Mouse (Mus musculus) urinary bladder, adult 18-20 months (tissue): Measurements from ENCODE around the gene Diablo.
"Not testable (repeated sequence)": the region's sequence is repeated elsewhere in the genome, so short reads cannot be mapped to it uniquely, and the experiment has no call there.

ENCODE experiments used
- DNase-seq, 2 experiments: peaks; one replicate each; pipeline ENCODE4 v3.0.0; 2022; ENCODE audit warnings: low spot score in 2 of 2, mixed read lengths in 2 of 2

Gene Diablo

GRCm38 (mm10) chr5:123523692-123524392 is at the start of gene Diablo:
Gene Diablo, minus strand, starts transcription at chr5:123524176.
- DNase-seq, result peak; percentile 95 to 98

- no peak for DNase-seq
These were observed 49.4 kb upstream of the Diablo start for GRCm38 (mm10) chr5:123573362-123573761.

GRCm38 (mm10) chr5:123572357-123573186 is 48.6 kb upstream of the Diablo start, which contains the start of gene Vps33a:
Gene Vps33a, minus strand, starts transcription at chr5:123573038.
- DNase-seq, result peak; percentile 95

- no peak for DNase-seq
These were observed 37.2 kb upstream of the Diablo start for GRCm38 (mm10) chr5:123561128-123561527.

GRCm38 (mm10) chr5:123559588-123559987 is 35.6 kb upstream of the Diablo start:
- DNase-seq, result no peak

- no peak for DNase-seq
These were observed 32.5 kb upstream of the Diablo start for GRCm38 (mm10) chr5:123556451-123556850.

GRCm38 (mm10) chr5:123555693-123556092 is 31.7 kb upstream of the Diablo start:
- no peak for DNase-seq

- no peak for DNase-seq
These were observed 9.8 kb upstream of the Diablo start for GRCm38 (mm10) chr5:123533801-123534200.

GRCm38 (mm10) chr5:123530056-123530455 is 6.1 kb upstream of the Diablo start:
- no peak for DNase-seq

- no peak for DNase-seq
These were observed 4.7 kb upstream of the Diablo start for GRCm38 (mm10) chr5:123528641-123529040.

- no peak for DNase-seq
These were observed 2.0 kb upstream of the Diablo start for GRCm38 (mm10) chr5:123525916-123526495.

GRCm38 (mm10) chr5:123525281-123525680 is 1.3 kb upstream of the Diablo start, which contains the start of gene Gm49027:
Gene Gm49027, minus strand, starts transcription at chr5:123525488.
- DNase-seq, result no peak

- DNase-seq, result no peak
These were observed 396 bp upstream of the Diablo start for GRCm38 (mm10) chr5:123524393-123524750.

GRCm38 (mm10) chr5:123522166-123522565 is 1.8 kb downstream of the Diablo start:
- no peak for DNase-seq

- no peak for DNase-seq
These were observed 2.4 kb downstream of the Diablo start for GRCm38 (mm10) chr5:123521621-123522020.

- no peak for DNase-seq
These were observed 3.3 kb downstream of the Diablo start for GRCm38 (mm10) chr5:123520666-123521065.

GRCm38 (mm10) chr5:123514871-123515270 is 9.1 kb downstream of the Diablo start:
- no peak for DNase-seq

- DNase-seq, result no peak
These were observed 11.9 kb downstream of the Diablo start for GRCm38 (mm10) chr5:123512102-123512501.

GRCm38 (mm10) chr5:123511426-123511825 is 12.6 kb downstream of the Diablo start:
- not testable (repeated sequence) for DNase-seq

- no peak for DNase-seq
These were observed 13.8 kb downstream of the Diablo start, which contains the start of gene B3gnt4 for GRCm38 (mm10) chr5:123510160-123510559. Gene B3gnt4, plus strand, starts transcription at chr5:123510460.

GRCm38 (mm10) chr5:123508921-123509320 is 15.1 kb downstream of the Diablo start:
- DNase-seq, result no peak
